Mouse (Mus musculus): ENCODE results near the gene Lilrb4a.

DNA sequence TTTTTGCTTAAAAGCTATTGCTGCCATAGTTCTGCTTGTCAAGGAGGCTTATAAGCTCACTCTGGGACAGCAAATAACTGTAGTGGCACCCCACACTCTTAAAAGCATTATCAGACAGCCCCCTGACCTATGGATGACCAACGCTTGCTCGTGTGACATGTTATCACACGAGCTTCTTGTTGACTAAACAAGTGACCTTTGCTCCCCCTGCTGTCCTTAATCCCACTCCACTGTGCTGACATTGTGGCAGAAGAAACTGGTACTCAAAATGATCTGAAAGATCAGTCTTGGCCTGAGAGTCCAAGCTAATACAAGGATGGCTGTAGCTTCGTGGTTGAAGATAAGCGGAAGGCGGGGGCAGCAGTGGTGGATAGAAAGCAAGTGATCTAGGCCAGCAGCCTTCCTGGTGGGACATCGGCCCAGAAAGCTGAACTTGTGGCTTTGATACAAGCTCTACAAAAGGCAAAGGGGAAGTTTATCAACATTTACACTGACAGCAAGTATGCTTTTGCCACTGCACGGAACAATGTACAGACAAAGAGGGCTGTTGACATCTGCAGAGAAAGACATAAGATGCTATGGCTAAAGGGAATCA lies 38.2 kb downstream of the Lilrb4a start:
- no peak for TF ChIP-seq TAL1 (IDR thresholded peaks at IDR 0.05; ENCODE audit: low read length)
- no peak for TF ChIP-seq ZC3H11A (IDR thresholded peaks at IDR 0.05; ENCODE audit: low read depth, low read length)
- TF ChIP-seq UBTF (IDR thresholded peaks at IDR 0.05; ENCODE audit: borderline replicate concordance, insufficient read depth, low read depth, low read length), result no peak
- peak; percentile 13; the same call in 1 of the 2 replicates for TF ChIP-seq SMC3 (IDR thresholded peaks at IDR 0.05; ENCODE audit: low read depth, low read length)
- TF ChIP-seq MAX (IDR thresholded peaks at IDR 0.05; ENCODE audit: low read length), result no peak
- TF ChIP-seq POLR2A (IDR thresholded peaks at IDR 0.05; ENCODE audit: control insufficient read depth in 1 of 2, insufficient read depth in 1 of 2, low read depth in 1 of 2, low read length in 2 of 2, poor library complexity in 1 of 2), result no peak
- no peak for TF ChIP-seq CTCF (IDR thresholded peaks at IDR 0.05 in 2 of 3, conservative IDR thresholded peaks at IDR 0.05 in 1 of 3; ENCODE audit: control insufficient read depth in 1 of 3, insufficient read depth in 1 of 3, low read depth in 2 of 3, low read length in 3 of 3, poor library complexity in 1 of 3, severe bottlenecking in 1 of 3)
- peak; percentile 68 to 75 for TF ChIP-seq EP300 (IDR thresholded peaks at IDR 0.05; ENCODE audit: low read depth in 1 of 2, low read length in 2 of 2)

All from MEL (cell line).